8 mouse cellular contexts compared by ENCODE assay signal in genomic region chr19:45658556-45659268, GRCm38 (mm10). TPM values are rescaled to one million over a fixed set of nuclear protein-coding genes. Genes with fewer than 3 reads are reported as not detected.
DNase-seq lines count a peak whose midpoint lies in the region; ATAC-seq and TF ChIP-seq lines count a peak whose summit lies in the region.

No protein-coding gene starts in this region.

- no peak for TF ChIP-seq EP300 in lung, postnatal 0 days (IDR thresholded peaks at IDR 0.05)

- H3K9ac ChIP-seq in lung, postnatal 0 days (replicated peaks; ENCODE audit: low read depth), result peak overlapping the region; percentile 93
- no peak overlapping the region; the same call in 1 of the 2 replicates for H3K9ac ChIP-seq in embryonic facial prominence, embryonic 11.5 days (replicated peaks; ENCODE audit: low read length)
- peak overlapping the region; percentile 99 for H3K9ac ChIP-seq in intestine, embryonic 15.5 days
- peak overlapping the region; percentile 99 for H3K9ac ChIP-seq in neural tube, embryonic 13.5 days

- H3K36me3 ChIP-seq in lung, postnatal 0 days (ENCODE audit: insufficient read depth, low read length), result no peaks in the 10 kb centered on the region
- H3K36me3 ChIP-seq in embryonic facial prominence, embryonic 11.5 days (replicated peaks; ENCODE audit: control insufficient read depth, insufficient read depth, low read depth, low read length), result no peaks in the 10 kb centered on the region
- H3K36me3 ChIP-seq in intestine, embryonic 15.5 days, result no peaks in the 10 kb centered on the region
- H3K36me3 ChIP-seq in neural tube, embryonic 13.5 days, result no peaks in the 10 kb centered on the region

- TF ChIP-seq CTCF in lung, postnatal 0 days (IDR thresholded peaks at IDR 0.05), result no peak

- peak; percentile 11 for DNase-seq in lung, postnatal 0 days (ENCODE audit: low spot score)
- DNase-seq in lung, postnatal 36 days, result no peak
- peak; percentile 19 for DNase-seq in embryonic facial prominence, embryonic 11.5 days (ENCODE audit: low spot score)
- no peak for DNase-seq in layer of hippocampus, adult 9-10 months (ENCODE audit: low spot score)
- DNase-seq in urinary bladder, adult 2 months (ENCODE audit: low spot score), result no peak
- no peak for DNase-seq in urinary bladder, postnatal 14 days (ENCODE audit: low spot score)

- no peak for ATAC-seq in lung, postnatal 0 days
- no peak for ATAC-seq in embryonic facial prominence, embryonic 11.5 days (replicated peaks; ENCODE audit: insufficient number of reproducible peaks, low FRiP score, low TSS enrichment, low read depth)
- no peak for ATAC-seq in intestine, embryonic 15.5 days
- ATAC-seq in neural tube, embryonic 13.5 days (ENCODE audit: low read depth), result no peak

- peaks cover 13% of the 10 kb centered on the region; the same call in 1 of the 2 replicates for H3K4me1 ChIP-seq in lung, postnatal 0 days (ENCODE audit: insufficient read depth, low read depth, low read length)
- H3K4me1 ChIP-seq in embryonic facial prominence, embryonic 11.5 days (ENCODE audit: control insufficient read depth, insufficient read depth, low read length), result no peaks in the 10 kb centered on the region; the same call in 1 of the 2 replicates
- H3K4me1 ChIP-seq in intestine, embryonic 15.5 days (replicated peaks), result peaks cover 14% of the 10 kb centered on the region
- peaks cover 41% of the 10 kb centered on the region for H3K4me1 ChIP-seq in neural tube, embryonic 13.5 days (replicated peaks)

- H3K27me3 ChIP-seq in lung, postnatal 0 days (replicated peaks; ENCODE audit: insufficient read depth, low read length), result no peaks in the 10 kb centered on the region
- H3K27me3 ChIP-seq in embryonic facial prominence, embryonic 11.5 days (ENCODE audit: control insufficient read depth, insufficient read depth, low read length), result no peaks in the 10 kb centered on the region
- no peaks in the 10 kb centered on the region for H3K27me3 ChIP-seq in intestine, embryonic 15.5 days (replicated peaks)
- H3K27me3 ChIP-seq in neural tube, embryonic 13.5 days, result no peaks in the 10 kb centered on the region

- peak overlapping the region; percentile 73 for H3K4me2 ChIP-seq in lung, postnatal 0 days (replicated peaks; ENCODE audit: low read depth, low read length)
- H3K4me2 ChIP-seq in embryonic facial prominence, embryonic 11.5 days (ENCODE audit: low read depth, low read length), result peak overlapping the region; percentile 81
- H3K4me2 ChIP-seq in intestine, embryonic 15.5 days (replicated peaks), result peak overlapping the region; percentile 71
- H3K4me2 ChIP-seq in neural tube, embryonic 13.5 days, result peak overlapping the region; percentile 75

- 55% methylated on average over 10 of the region's 10 CpGs for whole genome bisulfite sequencing in lung, postnatal 0 days
- 59% methylated on average over 10 of the region's 10 CpGs for WGBS in embryonic facial prominence, embryonic 11.5 days
- 66% methylated on average over 10 of the region's 10 CpGs for WGBS in intestine, embryonic 15.5 days
- WGBS in neural tube, embryonic 13.5 days, result 66% methylated on average over 10 of the region's 10 CpGs

- no peaks in the 10 kb centered on the region for H3K9me3 ChIP-seq in lung, postnatal 0 days (ENCODE audit: low read length)
- H3K9me3 ChIP-seq in embryonic facial prominence, embryonic 11.5 days (replicated peaks; ENCODE audit: control insufficient read depth, low read length), result no peaks in the 10 kb centered on the region
- no peaks in the 10 kb centered on the region for H3K9me3 ChIP-seq in intestine, embryonic 15.5 days
- no peaks in the 10 kb centered on the region for H3K9me3 ChIP-seq in neural tube, embryonic 13.5 days

- peak overlapping the region; percentile 72 for H3K4me3 ChIP-seq in lung, postnatal 0 days (ENCODE audit: low read depth, low read length)
- peak overlapping the region; percentile 85 for H3K4me3 ChIP-seq in embryonic facial prominence, embryonic 11.5 days (ENCODE audit: low read depth, low read length)
- peak overlapping the region; percentile 90 for H3K4me3 ChIP-seq in intestine, embryonic 15.5 days (replicated peaks)
- H3K4me3 ChIP-seq in neural tube, embryonic 13.5 days, result peak overlapping the region; percentile 83

- H3K27ac ChIP-seq in lung, postnatal 0 days (ENCODE audit: low read length), result peak overlapping the region; percentile 97; the same call in 1 of the 2 replicates
- peak overlapping the region; percentile 91; the same call in 1 of the 2 replicates for H3K27ac ChIP-seq in embryonic facial prominence, embryonic 11.5 days (replicated peaks; ENCODE audit: low read depth, low read length)
- 0 out of 2 replicates have a peak overlapping the region, but pooled peaks have one; percentile 93 for H3K27ac ChIP-seq in intestine, embryonic 15.5 days
- no peak overlapping the region for H3K27ac ChIP-seq in neural tube, embryonic 13.5 days (replicated peaks)

RNA-seq across cellular contexts. Expression of gene Fbxw4, which starts 1.4 kb away (rescaled TPM):
- 2.9 and 4.6 TPM in 2 replicates for polyA plus RNA-seq in lung, postnatal 0 days (2015; fragmentation: Nextera tagmentation; extraction: Ambion mirVana)
- 3.1 and 3.5 TPM in 2 replicates for polyA plus RNA-seq in embryonic facial prominence, embryonic 11.5 days (2014; fragmentation: Nextera tagmentation; extraction: Ambion mirVana)
- polyA plus RNA-seq in intestine, embryonic 15.5 days (2015; fragmentation: Nextera tagmentation; extraction: Ambion mirVana), result 1.9 and 3.6 TPM in 2 replicates
- polyA plus RNA-seq in neural tube, embryonic 13.5 days (2015; fragmentation: Nextera tagmentation; extraction: Ambion mirVana), result 6.4 and 6.9 TPM in 2 replicates
- 36.3 and 42.0 TPM in 2 replicates for polyA plus RNA-seq in urinary bladder, adult 2 months (2012; rRNA removed)

Comparison
In these comparisons a context has a peak if more than half of its experiments do, and no peak if none do; other contexts are left out.
1. DNase-seq: peak in lung, postnatal 0 days (single experiment) and embryonic facial prominence, embryonic 11.5 days (single experiment); none in lung, postnatal 36 days (single experiment), layer of hippocampus, adult 9-10 months (single experiment), urinary bladder, adult 2 months (single experiment) and urinary bladder, postnatal 14 days (single experiment).
2. Peak in every context shown above with its lines, with median percentiles within 50 percentile points of each other: H3K4me2 ChIP-seq and H3K4me3 ChIP-seq.